Mouse (Mus musculus) frontal cortex, postnatal 14 days (tissue): ENCODE data around the gene Prkcb.
A peak's percentile ranks its signal among the peaks of the same experiment; 100 is the strongest.

Experiments used
- DNase-seq, 2 experiments: peaks; one replicate each; pipeline ENCODE4 v3.0.0; 2022; ENCODE audit warnings: low spot score in 2 of 2

The Prkcb gene

DNA sequence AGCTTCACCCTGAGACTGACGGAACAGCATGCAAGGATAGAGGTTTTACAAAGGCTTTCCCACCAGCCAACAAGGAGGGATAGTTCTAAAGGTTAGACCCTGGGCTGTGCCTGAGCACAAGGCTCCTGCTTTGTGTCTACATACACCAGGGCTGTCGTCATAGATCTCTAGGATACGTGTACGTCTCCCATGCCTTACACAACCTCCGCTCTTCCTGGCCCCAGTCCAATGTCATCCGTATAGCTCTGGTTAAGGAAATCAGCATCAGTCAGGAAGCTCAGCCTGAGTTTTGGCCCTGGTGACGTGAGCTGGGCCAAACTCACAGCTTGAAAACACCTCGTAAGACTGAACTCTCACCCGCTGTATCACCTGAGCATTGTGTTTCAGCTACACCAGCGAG lies 307.3 kb downstream of the Prkcb start:
- DNase-seq = no peak

DNA sequence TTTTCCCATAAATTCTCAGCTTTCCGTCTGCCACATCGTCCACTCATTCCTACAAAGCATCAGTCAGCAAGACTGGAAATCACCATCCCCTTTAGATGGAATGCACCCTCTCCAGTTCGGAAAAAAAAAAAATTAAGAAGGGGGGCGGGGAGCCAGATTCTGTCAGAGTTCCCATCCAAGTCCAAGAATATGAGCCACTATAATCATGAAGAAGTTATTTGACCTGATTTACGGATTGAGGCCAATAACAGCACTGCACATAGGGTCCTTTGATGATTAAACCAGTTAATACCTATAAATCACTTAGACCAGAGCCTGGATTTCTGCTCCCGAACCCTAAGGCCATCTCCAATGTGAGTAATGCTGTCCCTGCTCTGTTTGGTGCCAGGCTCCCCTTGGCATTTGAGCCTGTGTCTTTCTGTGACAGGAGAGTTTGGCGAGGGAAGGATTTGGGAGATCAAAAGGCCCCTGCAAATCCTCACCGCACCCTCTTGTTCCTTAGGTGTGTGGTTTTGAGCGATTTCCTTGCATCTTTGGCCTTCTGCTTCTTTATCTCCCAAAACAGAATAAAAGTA lies 308.1 kb downstream of the Prkcb start:
- no peak for DNase-seq

DNA sequence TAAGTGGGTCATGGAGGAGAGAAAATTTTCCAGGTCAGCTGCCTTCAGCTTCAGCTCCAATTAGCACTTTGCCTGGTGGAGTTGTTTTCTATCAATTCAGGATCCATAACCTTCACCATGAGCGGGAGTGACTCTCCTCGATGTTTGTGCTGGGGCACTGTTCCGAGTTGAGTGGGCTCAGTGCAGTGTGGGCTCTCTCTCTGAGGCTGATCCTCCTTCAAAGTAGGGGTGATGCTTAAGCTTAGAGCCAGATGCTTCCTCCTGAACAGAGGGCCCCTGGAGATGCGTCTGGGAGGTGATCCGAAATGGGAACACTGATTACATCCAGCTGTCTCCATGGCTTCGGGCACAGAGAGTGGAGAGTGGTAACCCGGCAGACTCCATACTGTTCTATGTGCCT lies 308.8 kb downstream of the Prkcb start:
- DNase-seq = no peak

DNA sequence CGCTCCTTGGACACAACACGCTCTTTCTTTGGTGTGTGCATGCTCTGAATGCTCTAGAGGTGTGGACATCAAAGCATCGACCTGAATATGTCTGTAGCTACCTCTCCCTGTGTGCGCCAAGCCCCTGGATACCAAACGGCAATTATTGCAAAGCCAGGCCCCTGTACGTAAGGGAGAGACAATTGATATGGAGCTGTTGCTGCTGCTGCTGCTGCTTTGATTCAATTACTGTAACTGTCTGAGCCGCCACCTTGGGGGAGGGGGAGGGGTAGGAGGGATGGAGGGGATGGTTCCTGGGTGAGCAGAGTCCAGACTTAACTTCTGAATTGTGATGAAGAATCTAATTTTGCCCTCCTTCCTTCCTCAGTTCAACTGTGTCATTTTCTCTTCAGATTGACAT lies 312.3 kb downstream of the Prkcb start:
- DNase-seq = no peak

- no peak for DNase-seq
Measured at GRCm38 (mm10) chr7:122605066-122605465, 316.5 kb downstream of the Prkcb start.

DNA sequence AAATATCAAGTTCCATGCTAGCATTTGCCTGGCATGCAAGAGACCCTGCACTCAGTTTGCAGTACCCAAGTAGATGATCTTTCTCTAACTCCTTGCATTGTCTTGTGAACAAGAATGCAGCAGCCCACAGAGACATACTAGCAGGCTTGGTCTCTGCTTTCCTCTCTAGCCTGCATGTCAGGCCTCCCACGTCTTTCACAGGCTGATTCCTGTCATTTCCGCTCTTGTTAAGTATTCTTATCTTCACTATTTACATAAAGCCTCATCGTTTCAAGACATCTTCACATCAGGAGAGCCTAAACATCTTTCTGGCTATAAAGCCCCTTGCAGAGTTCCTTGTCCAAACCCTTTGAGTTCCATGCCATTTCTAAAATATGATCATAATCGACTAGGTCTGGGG lies 320.9 kb downstream of the Prkcb start:
- DNase-seq = no peak

DNA sequence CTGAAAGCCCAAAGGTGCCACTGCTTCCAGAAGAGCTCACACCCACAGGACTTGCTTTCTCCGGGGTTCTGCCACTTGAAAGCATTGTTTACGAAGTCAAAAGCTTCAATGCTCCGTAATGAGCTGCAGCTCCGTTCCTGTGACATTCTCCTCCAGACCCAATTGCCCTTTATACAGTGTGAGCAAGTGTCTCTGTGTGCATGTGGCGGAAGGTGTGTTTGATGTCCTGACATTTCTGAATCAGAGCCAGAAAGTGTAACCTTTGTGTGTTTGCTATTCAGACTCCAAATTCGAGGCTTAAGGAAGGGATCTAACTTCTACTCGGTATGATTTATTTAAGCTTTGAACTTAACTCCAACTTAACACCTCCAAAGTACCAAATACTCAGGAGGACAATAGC lies 321.6 kb downstream of the Prkcb start:
- DNase-seq = no peak

GRCm38 (mm10) chr7:122613876-122614275 lies 325.3 kb downstream of the Prkcb start:
- DNase-seq = no peak

DNA sequence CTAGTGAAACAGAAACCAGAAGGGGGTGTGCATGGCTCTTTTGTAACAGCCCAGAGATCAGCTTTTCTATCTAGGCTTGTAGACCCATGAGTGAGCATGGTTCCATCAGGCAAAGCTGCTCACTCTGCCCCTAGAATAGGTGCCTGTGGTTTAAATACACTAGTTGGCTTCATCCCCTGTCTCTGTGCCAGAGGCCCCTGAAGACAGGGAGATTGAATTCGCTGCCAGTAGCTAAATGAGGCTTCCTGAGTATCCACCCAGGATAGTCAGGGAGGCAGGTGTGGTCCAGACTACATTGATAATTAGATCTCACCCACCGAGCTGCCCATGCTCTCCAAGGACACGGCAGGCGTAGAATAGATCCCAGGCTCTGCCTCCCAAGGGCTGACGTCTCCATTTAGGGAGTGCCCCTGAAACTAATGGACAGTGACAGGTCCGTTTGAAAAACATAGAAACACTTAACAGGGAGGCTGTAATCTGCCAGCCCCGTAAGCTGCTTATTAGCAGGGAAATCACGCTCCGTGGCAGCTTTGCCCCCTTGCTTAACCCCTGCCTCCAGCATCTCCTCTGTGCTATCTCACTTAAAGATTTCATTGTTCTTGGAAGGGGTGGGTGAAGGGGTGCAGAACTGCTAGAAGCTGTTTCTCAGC lies 333.7 kb downstream of the Prkcb start:
- no peak for DNase-seq

DNA sequence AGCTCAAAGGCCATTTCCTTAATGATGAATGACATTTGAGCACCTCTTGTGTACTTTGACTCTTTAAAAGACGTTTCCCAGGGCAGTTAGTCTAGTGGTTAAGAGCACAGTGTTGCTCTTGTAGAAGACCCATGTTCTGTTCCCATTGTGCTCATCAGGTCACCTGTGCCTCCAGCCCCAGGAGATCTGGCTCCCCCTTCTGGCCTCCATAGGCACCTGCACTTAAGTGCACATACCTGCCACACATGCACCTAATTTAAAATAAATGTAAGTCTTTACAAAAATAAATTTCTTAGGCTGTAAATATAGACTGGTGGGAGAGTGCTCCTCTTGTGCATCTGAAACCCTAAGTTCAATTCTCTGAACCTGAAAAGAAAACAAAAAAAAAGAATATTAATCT lies 335.2 kb downstream of the Prkcb start:
- DNase-seq = no peak

- no peak for DNase-seq
Measured at GRCm38 (mm10) chr7:122628050-122628449, 339.5 kb downstream of the Prkcb start.

GRCm38 (mm10) chr7:122630386-122630785 lies 341.8 kb downstream of the Prkcb start:
- no peak for DNase-seq

DNA sequence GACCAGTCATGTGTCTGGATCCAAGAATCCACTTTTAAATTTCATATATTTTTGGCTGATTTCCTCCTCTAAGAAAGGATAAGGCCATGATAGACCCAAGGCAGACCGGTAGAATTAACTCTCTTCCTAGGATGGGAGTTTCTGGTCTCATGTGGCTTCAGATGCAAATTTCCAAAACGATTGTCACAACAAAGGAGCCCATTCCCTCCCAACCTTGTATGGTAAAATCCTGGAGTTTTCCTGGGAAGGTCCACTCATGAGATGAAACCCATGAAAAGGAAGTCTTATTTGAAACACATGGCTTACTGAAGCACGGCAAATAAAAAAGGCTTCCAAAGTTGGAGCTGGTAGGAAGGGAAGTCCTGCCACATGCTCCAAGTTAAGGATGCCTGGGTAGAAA lies 342.6 kb downstream of the Prkcb start:
- no peak for DNase-seq

GRCm38 (mm10) chr7:122632946-122633345 lies 344.4 kb downstream of the Prkcb start:
- no peak for DNase-seq

GRCm38 (mm10) chr7:122633463-122633862 lies 344.9 kb downstream of the Prkcb start:
- no peak for DNase-seq

GRCm38 (mm10) chr7:122643676-122644075 lies 355.1 kb downstream of the Prkcb start:
- DNase-seq = no peak

DNA sequence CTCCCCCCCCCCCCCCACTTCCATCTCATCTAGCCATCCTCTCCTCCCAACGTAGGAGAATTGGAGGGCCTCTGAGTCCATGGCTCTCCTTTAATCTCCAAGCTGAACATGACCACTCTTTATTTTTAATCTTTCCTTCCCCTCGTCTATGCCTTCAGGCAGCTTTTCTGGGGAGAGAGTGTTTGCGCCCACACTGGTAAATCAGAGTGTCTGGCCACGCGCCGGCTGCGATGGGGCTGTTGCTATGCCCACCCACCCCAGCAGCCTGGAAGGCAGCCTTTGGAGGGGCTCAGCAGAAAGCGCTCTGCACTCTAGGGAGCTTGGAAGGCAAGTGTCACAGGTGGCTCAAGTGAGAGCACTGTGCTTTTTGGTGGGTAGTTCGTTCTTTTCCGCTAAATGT lies 360.8 kb downstream of the Prkcb start:
- peak; percentile 27 to 44 for DNase-seq

GRCm38 (mm10) chr7:122652523-122652922 lies 364.0 kb downstream of the Prkcb start:
- no peak for DNase-seq

- DNase-seq = no peak
Measured at GRCm38 (mm10) chr7:122656671-122657070, 368.1 kb downstream of the Prkcb start.

DNA sequence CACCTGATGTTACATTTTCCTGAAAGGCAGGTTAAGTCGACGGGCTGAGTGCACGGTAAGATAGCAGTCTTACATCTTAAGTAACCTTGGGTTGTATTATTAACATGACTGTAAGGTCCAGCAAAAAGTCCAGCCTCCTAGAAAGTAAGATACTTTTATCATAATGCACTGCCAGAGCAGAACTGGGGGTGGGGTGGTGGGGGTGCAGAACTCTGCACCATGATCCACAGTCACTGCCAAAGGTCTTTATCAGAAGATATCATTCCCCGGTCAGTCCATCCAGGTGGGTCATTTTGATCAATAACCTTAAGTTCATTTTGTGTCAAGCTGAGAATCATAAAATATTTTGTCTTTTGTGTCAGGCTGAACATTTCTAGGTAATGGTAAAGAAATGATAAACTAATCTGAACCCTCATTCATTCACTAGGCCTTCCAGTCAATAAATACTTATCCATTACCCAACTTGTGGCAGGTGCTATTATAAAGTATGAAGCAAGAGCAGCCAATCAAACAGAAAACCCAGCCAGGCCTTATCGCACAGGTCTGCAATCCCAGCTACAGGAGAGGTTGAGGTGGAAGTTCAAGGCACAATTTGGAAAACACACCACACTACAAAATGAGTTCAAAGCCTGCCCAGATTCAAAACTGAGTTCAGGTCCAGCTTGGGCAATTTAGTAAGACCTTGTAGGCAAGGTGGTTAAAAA lies 369.0 kb downstream of the Prkcb start:
- DNase-seq = no peak

- DNase-seq = no peak
Measured at GRCm38 (mm10) chr7:122665311-122666049, 376.9 kb downstream of the Prkcb start.

- peak in 1 of 2 experiments; percentile 16 for DNase-seq
Measured at GRCm38 (mm10) chr7:122667903-122668302, 379.4 kb downstream of the Prkcb start.

DNA sequence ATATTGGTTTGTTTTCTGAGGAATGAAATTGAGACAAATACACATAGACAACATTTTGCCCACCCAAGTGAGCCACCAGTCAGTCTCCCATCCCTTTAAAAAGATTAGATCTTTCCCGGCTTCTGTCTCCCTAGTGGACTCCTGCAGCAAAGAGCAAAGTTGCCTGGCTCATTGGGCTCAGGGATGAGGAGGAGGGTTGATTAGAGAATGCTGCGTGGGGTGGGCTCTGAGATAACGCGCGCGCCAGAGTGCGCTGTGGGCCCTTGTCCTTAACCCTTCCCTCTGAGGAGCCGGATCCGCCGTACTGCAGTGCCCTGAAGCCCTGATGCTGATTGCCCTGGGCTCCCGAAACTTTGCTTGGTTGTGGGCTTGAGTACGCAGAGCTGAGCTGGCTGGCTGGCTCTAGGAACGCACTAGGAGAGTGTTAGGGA lies 381.9 kb downstream of the Prkcb start, which contains the start of gene Cacng3:
Cacng3 (plus strand) TSS at position 51 of the 431 bp plus-strand sequence.
- DNase-seq = no peak
